Mouse (Mus musculus) heart, postnatal 36 days (tissue): ENCODE results near the gene Nelfe. TPM values are rescaled to one million over a fixed set of nuclear protein-coding genes. Genes with fewer than 3 reads are reported as not detected.
A peak's percentile ranks its signal among the peaks of the same experiment; 100 is the strongest.

ENCODE experiments used
- DNase-seq, 2 experiments: peaks; one replicate each; pipeline ENCODE4 v3.0.0; 2021 to 2022
- intact Hi-C: fragments of 180-260 bp; cut with DNase I; formaldehyde crosslinking; loops from one replicate; pipeline ENCODE4 v1.15.1; 2025
- total RNA-seq, 2 experiments: library from RNA; stranded (reverse); gene quantifications; 2 replicates each; pipeline ENCODE4 v1.2.3; 2021

Nelfe gene
- total RNA-seq, 2 experiments from 2014 or later: 13.7 to 15.3 TPM

- DNase-seq: no peak
- intact Hi-C loops: no loop called here
These were observed 9.4 kb upstream of the Nelfe start for GRCm38 (mm10) chr17:34840736-34841307.

GRCm38 (mm10) chr17:34844884-34845283, 5.3 kb upstream of the Nelfe start:
- intact Hi-C loops: no loop called here
- no peak for DNase-seq

- intact Hi-C loops: no loop called here
- no peak for DNase-seq
These were observed 3.0 kb upstream of the Nelfe start for GRCm38 (mm10) chr17:34847192-34847591.

GRCm38 (mm10) chr17:34847615-34848014, 2.6 kb upstream of the Nelfe start:
- no peak for DNase-seq
- intact Hi-C loops: no loop called here

GRCm38 (mm10) chr17:34850517-34851125, 430 bp downstream of the Nelfe start:
- intact Hi-C loops: loop anchor here (1.0 to 5.0 kb wide), 3 partner anchors 13 to 134 kb away; partner anchors contain the start of genes Dxo and Neu1
- DNase-seq: no peak

- no peak for DNase-seq
- intact Hi-C loops: loop anchor here (5.0 kb wide), 1 partner anchor 79 kb away; the partner anchor contains the start of gene Neu1
These were observed 3.3 kb downstream of the Nelfe start for GRCm38 (mm10) chr17:34853511-34853910.

- intact Hi-C loops: loop anchor here (2.0 to 5.0 kb wide), 3 partner anchors 44 to 92 kb away; partner anchors contain the start of genes C2, Ehmt2 and Neu1
These were observed 4.6 kb downstream of the Nelfe start for GRCm38 (mm10) chr17:34854761-34855160.

GRCm38 (mm10) chr17:34855825-34856224, 5.6 kb downstream of the Nelfe start:
- intact Hi-C loops: loop anchor here (1.0 to 2.0 kb wide), 4 partner anchors 37 to 91 kb away; partner anchors contain the start of genes C2 and Ehmt2
- DNase-seq: peak; percentile 55 to 67

More at GRCm38 (mm10) chr17:34854761-34855160, 4.6 kb downstream of the Nelfe start:
- no peak for DNase-seq

- DNase-seq: no peak
- intact Hi-C loops: no loop called here
These were observed 8.5 kb downstream of the Nelfe start for GRCm38 (mm10) chr17:34858670-34859069.

GRCm38 (mm10) chr17:34860514-34860913, 10.3 kb downstream of the Nelfe start:
- DNase-seq: no peak
- intact Hi-C loops: no loop called here

GRCm38 (mm10) chr17:34861704-34862415, 11.7 kb downstream of the Nelfe start:
- intact Hi-C loops: no loop called here
- DNase-seq: no peak

- intact Hi-C loops: no loop called here
These were observed 12.4 kb downstream of the Nelfe start, which contains the start of gene Cfb for GRCm38 (mm10) chr17:34862416-34863081. TSS of gene Cfb (minus strand) at chr17:34862518.

GRCm38 (mm10) chr17:34865981-34866380, 15.8 kb downstream of the Nelfe start:
- no peak for DNase-seq
- intact Hi-C loops: no loop called here

More at GRCm38 (mm10) chr17:34862416-34863081, 12.4 kb downstream of the Nelfe start, which contains the start of gene Cfb:
- no peak for DNase-seq

GRCm38 (mm10) chr17:34874321-34874720, 24.1 kb downstream of the Nelfe start:
- intact Hi-C loops: no loop called here
- DNase-seq: no peak

- intact Hi-C loops: no loop called here
- DNase-seq: no peak
These were observed 29.2 kb downstream of the Nelfe start, which contains the start of gene Zbtb12 for GRCm38 (mm10) chr17:34879336-34879879. TSS of gene Zbtb12 (plus strand) at chr17:34879483.

GRCm38 (mm10) chr17:34881166-34881565, 31.0 kb downstream of the Nelfe start:
- intact Hi-C loops: no loop called here

GRCm38 (mm10) chr17:34881683-34882310, 31.6 kb downstream of the Nelfe start, which contains the start of gene Gm20547:
TSS of gene Gm20547 (minus strand) at chr17:34882042.
- intact Hi-C loops: no loop called here
- DNase-seq: no peak

More at GRCm38 (mm10) chr17:34881166-34881565, 31.0 kb downstream of the Nelfe start:
- no peak for DNase-seq

- intact Hi-C loops: no loop called here
- no peak for DNase-seq
These were observed 33.1 kb downstream of the Nelfe start for GRCm38 (mm10) chr17:34883332-34883731.

GRCm38 (mm10) chr17:34884704-34885103, 34.5 kb downstream of the Nelfe start:
- DNase-seq: no peak
- intact Hi-C loops: no loop called here

- intact Hi-C loops: no loop called here
- DNase-seq: no peak
These were observed 35.4 kb downstream of the Nelfe start for GRCm38 (mm10) chr17:34885615-34886014.
